Mouse (Mus musculus) ovary, adult 18-20 months (tissue): ENCODE data around the gene Plppr3.

Source experiments
- DNase-seq: peaks from one replicate; pipeline ENCODE4 v3.0.0; 2022; ENCODE audit warnings: low spot score, mixed read lengths

Plppr3 gene

GRCm38 (mm10) chr10:79874290-79874862 lies at the start of gene Plppr3, which contains the start of gene Prtn3:
Plppr3 (minus strand) TSS chr10:79874634.
Prtn3 (plus strand) TSS chr10:79874476.
- no peak for DNase-seq

- DNase-seq, result no peak
Observed at GRCm38 (mm10) chr10:79921572-79921971, 47.1 kb upstream of the Plppr3 start.

- DNase-seq, result no peak
Observed at GRCm38 (mm10) chr10:79920958-79921535, 46.6 kb upstream of the Plppr3 start, which contains the start of gene R3hdm4. R3hdm4 (minus strand) TSS chr10:79921208.

GRCm38 (mm10) chr10:79920056-79920890 lies 45.8 kb upstream of the Plppr3 start:
- DNase-seq, result no peak

- DNase-seq, result no peak
Observed at GRCm38 (mm10) chr10:79919251-79919849, 44.9 kb upstream of the Plppr3 start.

GRCm38 (mm10) chr10:79918231-79919078 lies 44.0 kb upstream of the Plppr3 start:
- DNase-seq, result no peak

GRCm38 (mm10) chr10:79917532-79918100 lies 43.2 kb upstream of the Plppr3 start:
- no peak for DNase-seq

- peak; percentile 69 for DNase-seq
Observed at GRCm38 (mm10) chr10:79916808-79917531, 42.5 kb upstream of the Plppr3 start, which contains the start of gene Kiss1r. Kiss1r (plus strand) TSS chr10:79916971.

GRCm38 (mm10) chr10:79916081-79916480 lies 41.6 kb upstream of the Plppr3 start:
- no peak for DNase-seq

- no peak for DNase-seq
Observed at GRCm38 (mm10) chr10:79914948-79915596, 40.6 kb upstream of the Plppr3 start.

GRCm38 (mm10) chr10:79914131-79914947 lies 39.9 kb upstream of the Plppr3 start:
- no peak for DNase-seq

- no peak for DNase-seq
Observed at GRCm38 (mm10) chr10:79912412-79912811, 38.0 kb upstream of the Plppr3 start.

- no peak for DNase-seq
Observed at GRCm38 (mm10) chr10:79910556-79910955, 36.1 kb upstream of the Plppr3 start, which contains the start of gene Gm26602. Gm26602 (plus strand) TSS chr10:79910856.

- no peak for DNase-seq
Observed at GRCm38 (mm10) chr10:79909092-79909922, 34.9 kb upstream of the Plppr3 start.

GRCm38 (mm10) chr10:79908167-79909091 lies 34.0 kb upstream of the Plppr3 start, which contains the start of gene Med16:
Med16 (minus strand) TSS chr10:79908923.
- peak; percentile 94 for DNase-seq

- no peak for DNase-seq
Observed at GRCm38 (mm10) chr10:79907415-79907814, 33.0 kb upstream of the Plppr3 start.

GRCm38 (mm10) chr10:79906712-79907111 lies 32.3 kb upstream of the Plppr3 start:
- DNase-seq, result no peak
